Mouse (Mus musculus) Muller cell, postnatal 12 days (primary cell): ENCODE data around the gene Galnt2.

ENCODE experiments used
- DNase-seq: peaks from one replicate; pipeline ENCODE4 v3.0.0-alpha.2; 2015; ENCODE audit errors: inconsistent ontology term

Galnt2 gene

GRCm38 (mm10) chr8:124323356-124323755, 92.2 kb downstream of the Galnt2 start:
- DNase-seq, result no peak

DNA sequence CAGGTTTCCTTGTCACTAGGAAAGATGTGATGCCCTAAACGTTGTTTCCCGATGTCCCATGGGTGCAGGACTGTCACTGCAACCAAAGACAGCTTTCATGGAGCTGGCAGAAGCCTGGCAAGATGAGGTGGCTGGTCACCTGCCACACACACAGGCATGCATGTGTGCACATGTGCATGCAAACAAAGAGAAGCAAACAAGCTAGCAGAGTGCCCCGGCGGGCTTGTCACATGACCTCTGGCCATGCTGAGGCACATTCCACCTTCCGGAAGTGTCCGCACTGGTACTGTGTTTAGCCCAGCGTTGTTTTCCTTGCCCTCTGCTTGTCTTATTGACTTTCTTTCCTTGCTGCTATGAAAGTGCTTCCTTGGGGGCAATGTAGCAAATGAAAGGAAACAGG, 97.1 kb downstream of the Galnt2 start:
- DNase-seq, result no peak

DNA sequence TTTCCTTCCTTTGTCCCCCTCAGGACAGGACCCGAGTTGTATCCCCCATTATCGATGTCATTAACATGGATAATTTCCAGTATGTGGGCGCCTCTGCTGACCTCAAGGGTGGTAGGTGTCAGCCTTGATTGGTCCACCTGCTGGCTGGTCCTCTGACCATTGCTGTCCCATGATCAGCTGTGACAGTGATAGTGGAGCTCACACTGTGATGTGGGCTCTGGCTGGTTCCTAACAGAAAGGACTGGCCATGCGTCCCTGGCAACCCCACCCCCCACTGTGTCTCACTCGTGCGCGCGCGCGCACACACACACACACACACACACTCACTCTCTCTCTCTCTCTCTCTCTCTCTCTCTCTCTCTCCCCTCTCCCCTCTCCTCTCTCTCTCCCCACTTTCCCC, 98.5 kb downstream of the Galnt2 start:
- no peak for DNase-seq

- DNase-seq, result peak; percentile 58
Observed at GRCm38 (mm10) chr8:124330433-124330832, 99.2 kb downstream of the Galnt2 start.

GRCm38 (mm10) chr8:124331094-124331493, 99.9 kb downstream of the Galnt2 start:
- peak; percentile 75 for DNase-seq

- peak; percentile 87 for DNase-seq
Observed at GRCm38 (mm10) chr8:124331706-124332105, 100.5 kb downstream of the Galnt2 start.

DNA sequence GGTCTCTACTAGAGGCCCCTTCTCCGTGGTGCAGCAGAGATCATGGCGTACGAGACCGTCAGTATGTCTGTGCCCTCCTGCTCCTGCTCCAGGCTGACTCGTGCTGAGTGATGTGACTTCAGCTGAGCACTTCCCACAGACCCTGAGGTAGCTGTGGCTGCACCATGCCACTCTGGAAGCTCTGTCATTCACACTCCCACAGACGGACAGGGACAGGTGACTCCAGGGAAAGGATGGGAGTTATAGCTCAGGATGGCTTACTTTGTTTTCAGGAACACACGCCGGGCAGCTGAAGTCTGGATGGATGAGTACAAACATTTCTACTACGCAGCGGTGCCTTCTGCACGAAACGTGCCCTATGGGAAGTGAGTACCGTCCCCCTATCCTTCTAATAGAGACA, 105.1 kb downstream of the Galnt2 start:
- no peak for DNase-seq

DNA sequence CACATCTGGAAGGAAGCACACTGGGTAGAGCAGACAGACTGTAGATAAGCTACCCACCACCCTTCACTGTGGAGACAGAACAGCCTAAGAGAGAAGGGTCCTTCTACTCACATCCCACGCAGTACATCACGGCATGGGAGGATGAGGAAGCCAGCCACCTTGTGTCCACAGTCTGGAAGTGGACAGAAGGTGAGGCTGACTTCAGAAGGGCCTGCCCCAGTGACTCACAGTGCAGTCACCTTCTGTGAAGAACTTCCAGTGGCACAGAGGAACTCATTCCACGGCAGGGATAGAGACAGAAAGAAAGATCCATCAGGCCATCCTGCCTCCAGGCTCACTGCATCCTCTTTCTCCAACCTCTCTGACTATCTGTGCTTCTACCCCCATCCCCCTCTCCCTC, 108.6 kb downstream of the Galnt2 start:
- no peak for DNase-seq

- DNase-seq, result no peak
Observed at GRCm38 (mm10) chr8:124340360-124341068, 109.3 kb downstream of the Galnt2 start.

DNA sequence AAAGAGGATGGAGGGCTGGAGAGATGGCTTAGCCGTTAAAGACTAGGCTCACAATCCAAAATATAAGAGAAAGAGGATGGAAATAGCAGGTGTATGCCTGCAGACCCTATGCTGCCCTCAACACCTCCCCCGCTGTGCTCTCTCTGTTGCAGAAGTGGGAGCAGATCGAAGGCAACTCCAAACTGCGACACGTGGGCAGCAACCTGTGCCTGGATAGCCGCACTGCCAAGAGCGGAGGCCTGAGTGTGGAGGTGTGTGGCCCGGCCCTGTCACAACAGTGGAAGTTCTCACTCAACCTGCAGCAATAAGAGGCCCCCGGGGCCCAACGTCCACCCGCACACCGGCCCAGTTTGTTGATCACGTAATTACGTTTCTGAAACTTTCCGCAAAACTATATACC, 112.0 kb downstream of the Galnt2 start:
- DNase-seq, result no peak

GRCm38 (mm10) chr8:124343991-124344390, 112.8 kb downstream of the Galnt2 start:
- no peak for DNase-seq

GRCm38 (mm10) chr8:124345098-124345497, 113.9 kb downstream of the Galnt2 start:
- no peak for DNase-seq

GRCm38 (mm10) chr8:124346852-124347523, 115.8 kb downstream of the Galnt2 start:
- DNase-seq, result peak; percentile 60

DNA sequence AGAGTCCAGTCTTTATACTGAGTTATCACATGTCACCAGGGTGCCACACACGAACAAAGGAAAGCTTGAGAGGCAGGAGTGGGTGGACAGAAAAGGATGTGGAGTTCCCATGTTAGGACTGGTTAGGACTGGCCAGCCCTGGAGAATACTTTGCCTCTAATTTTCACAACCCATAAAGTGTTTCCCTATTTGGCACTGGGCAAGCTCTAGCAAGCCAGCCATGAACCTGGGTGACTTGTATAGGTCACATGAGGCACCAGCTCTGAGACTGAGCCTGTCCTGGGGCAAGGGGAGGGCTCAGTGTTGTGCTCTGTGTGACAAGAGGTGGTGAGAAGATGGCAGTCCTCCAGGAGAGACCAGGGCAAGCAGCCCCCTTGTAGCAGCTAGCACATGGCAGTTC, 116.9 kb downstream of the Galnt2 start:
- no peak for DNase-seq

DNA sequence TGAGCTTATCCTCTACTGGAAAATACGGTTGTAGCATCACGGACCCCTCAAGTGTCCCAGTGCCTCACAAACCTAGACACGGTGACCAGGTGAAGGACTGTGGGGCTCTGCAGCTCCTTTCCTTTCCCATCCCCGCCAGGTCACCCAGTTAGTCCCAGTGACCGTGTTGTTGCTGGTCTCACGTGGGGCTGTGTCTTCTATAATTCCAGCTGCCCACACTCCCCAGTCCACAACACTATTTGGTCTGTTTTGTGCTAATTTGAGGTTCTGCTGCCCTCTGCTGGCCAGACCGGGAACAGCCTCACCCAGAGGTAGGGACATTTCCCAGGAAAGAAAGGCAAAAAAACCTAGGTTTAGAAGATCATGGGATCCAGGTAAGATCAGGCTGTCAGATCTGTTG, 118.5 kb downstream of the Galnt2 start:
- peak; percentile 63 for DNase-seq

DNA sequence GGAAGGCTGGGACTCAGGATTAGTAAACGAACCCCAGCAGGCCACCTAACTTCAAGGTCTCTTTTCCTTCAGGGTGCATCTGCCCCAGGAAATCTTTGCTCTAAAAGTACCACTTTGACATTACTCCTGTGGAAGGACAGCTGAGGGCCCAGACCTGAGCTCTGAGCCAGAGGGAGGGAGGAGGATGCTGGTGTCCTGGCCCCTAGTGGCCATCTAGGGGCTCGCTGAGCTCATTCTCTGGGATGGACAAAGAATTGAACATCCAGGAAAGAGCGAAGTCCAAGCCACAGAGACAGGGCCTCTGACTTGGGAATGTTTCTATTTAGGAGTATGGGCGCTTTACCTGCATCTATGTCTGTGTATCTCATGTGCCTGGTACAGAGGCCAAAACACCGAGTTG, 120.4 kb downstream of the Galnt2 start:
- DNase-seq, result no peak

- no peak for DNase-seq
Observed at GRCm38 (mm10) chr8:124360911-124361310, 129.7 kb downstream of the Galnt2 start.

GRCm38 (mm10) chr8:124361773-124362427, 130.7 kb downstream of the Galnt2 start:
- DNase-seq, result no peak

DNA sequence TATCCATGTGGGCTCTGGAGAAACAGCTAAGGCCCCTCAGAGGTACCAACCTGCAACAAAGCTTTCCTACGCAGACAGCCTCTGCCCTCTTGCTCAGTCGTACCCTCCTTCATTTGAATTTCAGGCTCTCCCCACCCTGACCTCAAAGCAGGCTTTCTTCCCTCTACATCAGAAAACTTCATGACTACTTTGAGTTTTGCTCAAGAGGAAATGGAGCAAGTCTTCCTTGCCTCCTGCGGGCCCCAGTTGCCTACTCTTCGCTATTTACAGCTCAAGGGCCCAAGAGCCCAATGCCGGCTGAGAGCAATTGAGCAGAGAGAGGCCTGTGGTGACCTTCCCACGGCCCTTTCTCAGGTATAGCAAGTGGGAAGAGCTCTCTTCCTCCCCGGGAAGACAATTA, 131.4 kb downstream of the Galnt2 start:
- DNase-seq, result no peak

GRCm38 (mm10) chr8:124363337-124363736, 132.1 kb downstream of the Galnt2 start:
- DNase-seq, result no peak

DNA sequence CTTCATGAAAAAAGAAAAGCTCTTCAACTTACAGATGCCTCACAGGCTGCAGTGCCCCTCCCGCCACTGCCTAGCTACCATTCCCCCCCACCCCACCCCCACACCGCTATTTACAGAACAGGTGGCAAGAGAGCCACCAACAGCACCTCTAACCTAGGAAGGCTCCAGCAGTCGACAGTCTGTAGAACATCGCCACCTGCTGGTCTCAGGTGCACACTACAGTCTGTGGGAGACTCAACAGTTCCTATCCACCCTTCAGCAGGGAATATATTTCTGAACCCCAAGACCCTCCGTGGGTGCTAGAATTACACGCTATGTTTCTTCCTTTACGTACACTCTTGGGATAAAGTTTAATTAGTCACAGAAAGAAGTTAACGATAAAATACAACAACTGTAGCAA, 137.0 kb downstream of the Galnt2 start:
- peak; percentile 48 for DNase-seq

- DNase-seq, result no peak
Observed at GRCm38 (mm10) chr8:124370422-124371183, 139.4 kb downstream of the Galnt2 start.
